Mouse (Mus musculus) kidney, embryonic 15.5 days (tissue): ENCODE measurements around the gene Gopc. TPM values are rescaled to one million over a fixed set of nuclear protein-coding genes. Genes with fewer than 3 reads are reported as not detected.

ENCODE experiments used
- ATAC-seq: fragments of 200-750 bp; cut with Nextera tagmentation; replicated peaks from 2 replicates; pipeline ENCODE4 v1.8.0; 2017; ENCODE audit warnings: moderate TSS enrichment; ENCODE audit not compliant: low FRiP score
- H3K27ac ChIP-seq: fragments of 300-500 bp; sonication (generic); 2 replicates; pipeline ENCODE4 v1.5.1; 2015; ENCODE audit warnings: mild to moderate bottlenecking, inconsistent platforms
- H3K27me3 ChIP-seq: fragments of 300-500 bp; sonication (generic); 2 replicates; pipeline ENCODE4 v1.6.1; 2015; ENCODE audit warnings: inconsistent platforms
- H3K36me3 ChIP-seq: fragments of 300-500 bp; sonication (generic); 2 replicates; pipeline ENCODE4 v1.6.1; 2015; ENCODE audit warnings: inconsistent platforms
- H3K4me1 ChIP-seq: fragments of 300-500 bp; sonication (generic); 2 replicates; pipeline ENCODE4 v1.6.1; 2015; ENCODE audit warnings: inconsistent platforms
- H3K4me2 ChIP-seq: fragments of 300-500 bp; sonication (generic); 2 replicates; pipeline ENCODE4 v1.6.1; 2015; ENCODE audit warnings: moderate library complexity, mild to moderate bottlenecking, inconsistent platforms
- H3K4me3 ChIP-seq: fragments of 300-500 bp; sonication (generic); replicated peaks from 2 replicates; pipeline ENCODE4 v1.5.1; 2015; ENCODE audit warnings: mild to moderate bottlenecking, inconsistent platforms
- H3K9ac ChIP-seq: fragments of 300-500 bp; sonication (generic); 2 replicates; pipeline ENCODE4 v1.6.1; 2015; ENCODE audit warnings: mild to moderate bottlenecking, inconsistent platforms
- H3K9me3 ChIP-seq: fragments of 300-500 bp; sonication (generic); replicated peaks from 2 replicates; pipeline ENCODE4 v1.6.1; 2016; ENCODE audit warnings: inconsistent platforms
- WGBS: fragments of 180-500 bp; shearing (Covaris S2); methylation state at CpG from one replicate; pipeline ENCODE4 v1.1.7; 2015; ENCODE audit warnings: mixed read lengths; 5-methylcytosine and 5-hydroxymethylcytosine counted together
- polyA plus RNA-seq: library from polyadenylated mRNA; unstranded; fragments of >200 nt; fragmentation: Nextera tagmentation; extraction: Ambion mirVana; gene quantifications from 2 replicates; pipeline ENCODE4 v1.2.1, GENCODE M21; 2015

The Gopc gene
- polyA plus RNA-seq, 1 experiment from 2014 or later = 22.5 TPM

- WGBS = 1% methylated on average over 63 of the region's 79 CpGs
- peak within 1 kb of the TSS; percentile 65 for H3K4me2 ChIP-seq
- no peaks in the 10 kb centered on the region for H3K27me3 ChIP-seq
- ATAC-seq = peak; percentile 99
- H3K4me3 ChIP-seq = peak within 1 kb of the TSS; percentile 78
- H3K36me3 ChIP-seq = no peaks in the 10 kb centered on the region; the same call in 1 of the 2 replicates
- H3K4me1 ChIP-seq = peaks cover 26% of the 10 kb centered on the region
- H3K27ac ChIP-seq = peak within 1 kb of the TSS; percentile 95
- no peaks in the 10 kb centered on the region for H3K9me3 ChIP-seq
- peak within 1 kb of the TSS; percentile 85 for H3K9ac ChIP-seq
Observed at GRCm38 (mm10) chr10:52417299-52417997, 35.5 kb upstream of the Gopc start, which contains the start of gene Nus1. TSS of gene Nus1 (plus strand) at chr10:52417547.

GRCm38 (mm10) chr10:52416458-52416857 lies 34.5 kb upstream of the Gopc start:
- Histone ChIP-seq H3K4me1 (peaks cover 22% of the 10 kb centered on the region), H3K4me3 (peak overlapping the region; percentile 78), H3K27ac (no peak overlapping the region), H3K36me3 (no peaks in the 10 kb centered on the region; the same call in 1 of the 2 replicates), H3K4me2 (peak overlapping the region; percentile 57), H3K9me3 (no peaks in the 10 kb centered on the region), H3K27me3 (no peaks in the 10 kb centered on the region), H3K9ac (no peak overlapping the region)
- ATAC-seq = no peak
- 47% methylated on average over 2 of the region's 2 CpGs for WGBS

- H3K9ac ChIP-seq = no peak overlapping the region
- peaks cover 22% of the 10 kb centered on the region for H3K4me1 ChIP-seq
- H3K36me3 ChIP-seq = no peaks in the 10 kb centered on the region; the same call in 1 of the 2 replicates
- no peaks in the 10 kb centered on the region for H3K9me3 ChIP-seq
- 89% methylated on average over 2 of the region's 2 CpGs for WGBS
- H3K27me3 ChIP-seq = no peaks in the 10 kb centered on the region
- H3K27ac ChIP-seq = no peak overlapping the region
- H3K4me3 ChIP-seq = no peak overlapping the region
- no peak for ATAC-seq
- H3K4me2 ChIP-seq = no peak overlapping the region
Observed at GRCm38 (mm10) chr10:52415020-52415419, 33.1 kb upstream of the Gopc start.

GRCm38 (mm10) chr10:52407526-52407925 lies 25.6 kb upstream of the Gopc start:
- H3K4me3 ChIP-seq = no peak overlapping the region
- no peaks in the 10 kb centered on the region for H3K36me3 ChIP-seq
- no peaks in the 10 kb centered on the region for H3K27me3 ChIP-seq
- H3K4me2 ChIP-seq = no peak overlapping the region
- ATAC-seq = no peak
- 0 out of 2 replicates have a peak overlapping the region, but pooled peaks have one; percentile 22 for H3K27ac ChIP-seq
- H3K4me1 ChIP-seq = no peaks in the 10 kb centered on the region
- no peaks in the 10 kb centered on the region for H3K9me3 ChIP-seq
- WGBS = 85% methylated on average over 2 of the region's 2 CpGs
- H3K9ac ChIP-seq = no peak overlapping the region

- no peaks in the 10 kb centered on the region for H3K4me1 ChIP-seq
- H3K27me3 ChIP-seq = no peaks in the 10 kb centered on the region
- H3K27ac ChIP-seq = no peak overlapping the region
- no peak for ATAC-seq
- no peak overlapping the region for H3K4me2 ChIP-seq
- no peak overlapping the region for H3K4me3 ChIP-seq
- no peaks in the 10 kb centered on the region for H3K9me3 ChIP-seq
- 88% methylated on average over 13 of the region's 13 CpGs for WGBS
- no peak overlapping the region for H3K9ac ChIP-seq
- H3K36me3 ChIP-seq = no peaks in the 10 kb centered on the region
Observed at GRCm38 (mm10) chr10:52405160-52405559, 23.2 kb upstream of the Gopc start.

GRCm38 (mm10) chr10:52399722-52400121 lies 17.8 kb upstream of the Gopc start:
- Histone ChIP-seq H3K36me3 (no peaks in the 10 kb centered on the region), H3K4me1 (no peaks in the 10 kb centered on the region), H3K4me3 (no peak overlapping the region), H3K27ac (no peak overlapping the region), H3K9ac (no peak overlapping the region), H3K27me3 (no peaks in the 10 kb centered on the region), H3K4me2 (no peak overlapping the region), H3K9me3 (no peaks in the 10 kb centered on the region)
- ATAC-seq = no peak
- 56% methylated on average over 3 of the region's 3 CpGs for WGBS

- Histone ChIP-seq H3K27ac (no peak overlapping the region), H3K27me3 (no peaks in the 10 kb centered on the region), H3K4me3 (no peak overlapping the region), H3K9me3 (no peaks in the 10 kb centered on the region), H3K4me1 (no peaks in the 10 kb centered on the region), H3K36me3 (no peaks in the 10 kb centered on the region), H3K9ac (no peak overlapping the region), H3K4me2 (no peak overlapping the region)
- ATAC-seq = no peak
- whole genome bisulfite sequencing = 78% methylated on average over 2 of the region's 2 CpGs
Observed at GRCm38 (mm10) chr10:52398715-52399114, 16.8 kb upstream of the Gopc start.

- H3K9me3 ChIP-seq = no peaks in the 10 kb centered on the region
- no peaks in the 10 kb centered on the region for H3K4me1 ChIP-seq
- ATAC-seq = no peak
- H3K36me3 ChIP-seq = no peaks in the 10 kb centered on the region
- H3K27me3 ChIP-seq = no peaks in the 10 kb centered on the region
- no peak overlapping the region for H3K4me2 ChIP-seq
- no peak overlapping the region for H3K4me3 ChIP-seq
- no peak overlapping the region for H3K9ac ChIP-seq
- WGBS = 92% methylated on average over 3 of the region's 3 CpGs
- H3K27ac ChIP-seq = no peak overlapping the region
Observed at GRCm38 (mm10) chr10:52396647-52397046, 14.7 kb upstream of the Gopc start.

GRCm38 (mm10) chr10:52391208-52391607 lies 9.3 kb upstream of the Gopc start:
- Histone ChIP-seq H3K4me2 (no peak overlapping the region), H3K27me3 (no peaks in the 10 kb centered on the region), H3K36me3 (no peaks in the 10 kb centered on the region), H3K27ac (no peak overlapping the region), H3K9ac (no peak overlapping the region), H3K9me3 (no peaks in the 10 kb centered on the region), H3K4me1 (no peaks in the 10 kb centered on the region), H3K4me3 (no peak overlapping the region)
- 81% methylated on average over 2 of the region's 2 CpGs for WGBS
- ATAC-seq = no peak

- H3K4me3 ChIP-seq = no peak overlapping the region
- WGBS = 59% methylated on average over 3 of the region's 3 CpGs
- 0 out of 2 replicates have a peak, but pooled peaks cover 6% of the 10 kb centered on the region for H3K4me1 ChIP-seq
- no peak overlapping the region for H3K4me2 ChIP-seq
- H3K36me3 ChIP-seq = no peaks in the 10 kb centered on the region
- no peak overlapping the region for H3K27ac ChIP-seq
- no peak for ATAC-seq
- no peaks in the 10 kb centered on the region for H3K27me3 ChIP-seq
- H3K9me3 ChIP-seq = no peaks in the 10 kb centered on the region
- no peak overlapping the region for H3K9ac ChIP-seq
Observed at GRCm38 (mm10) chr10:52389438-52389837, 7.5 kb upstream of the Gopc start.

GRCm38 (mm10) chr10:52388922-52389430 lies 7.1 kb upstream of the Gopc start, which contains the start of gene Nepn:
TSS of gene Nepn (plus strand) at chr10:52388972.
- no peak within 1 kb of the TSS for H3K4me3 ChIP-seq
- 0 out of 2 replicates have a peak, but pooled peaks cover 6% of the 10 kb centered on the region for H3K4me1 ChIP-seq
- no peak within 1 kb of the TSS for H3K27ac ChIP-seq
- no peak within 1 kb of the TSS for H3K4me2 ChIP-seq
- no peak within 1 kb of the TSS for H3K9ac ChIP-seq
- no peak for ATAC-seq
- no peaks in the 10 kb centered on the region for H3K36me3 ChIP-seq
- H3K9me3 ChIP-seq = no peaks in the 10 kb centered on the region
- 74% methylated on average over 5 of the region's 5 CpGs for WGBS
- H3K27me3 ChIP-seq = no peaks in the 10 kb centered on the region

- no peak for ATAC-seq
- Histone ChIP-seq H3K27me3 (no peaks in the 10 kb centered on the region), H3K27ac (no peak overlapping the region), H3K36me3 (no peaks in the 10 kb centered on the region), H3K4me1 (peaks cover 12% of the 10 kb centered on the region), H3K9ac (no peak overlapping the region), H3K4me3 (no peak overlapping the region), H3K4me2 (no peak overlapping the region), H3K9me3 (no peaks in the 10 kb centered on the region)
- WGBS = 82% methylated on average over 4 of the region's 4 CpGs
Observed at GRCm38 (mm10) chr10:52387192-52387591, 5.3 kb upstream of the Gopc start.
